Mouse (Mus musculus) CH12.LX (cell line): ENCODE measurements around the gene Kndc1. TPM values are rescaled to one million over a fixed set of nuclear protein-coding genes. Genes with fewer than 3 reads are reported as not detected.
A peak's percentile ranks its signal among the peaks of the same experiment; 100 is the strongest.

Source experiments
- DNase-seq: peaks from one replicate; pipeline ENCODE4 v3.0.0-alpha.2; 2013; ENCODE audit errors: extremely low read depth
- H3K27ac ChIP-seq: 2 replicates; pipeline ENCODE4 v1.5.1; 2012; ENCODE audit warnings: low read depth, mild to moderate bottlenecking, control low read depth, moderate library complexity; ENCODE audit not compliant: insufficient read depth
- H3K27me3 ChIP-seq: replicated peaks from 2 replicates; pipeline ENCODE3; 2012; ENCODE audit warnings: inconsistent platforms
- H3K36me3 ChIP-seq, 2 experiments: replicated peaks in 1 of 2; 2 replicates each; pipeline versions ENCODE3 to v1.6.1; 2012; ENCODE audit warnings: inconsistent platforms in 1 of 2, low read length in 1 of 2, mild to moderate bottlenecking in 1 of 2, mixed read lengths in 1 of 2, moderate library complexity in 1 of 2; ENCODE audit not compliant: control insufficient read depth in 1 of 2, insufficient read depth in 1 of 2
- H3K4me1 ChIP-seq, 2 experiments: 2 replicates each; pipeline ENCODE4 v1.6.1; 2012; ENCODE audit warnings: inconsistent platforms in 1 of 2, moderate library complexity in 1 of 2; ENCODE audit not compliant: insufficient read depth in 2 of 2, control insufficient read depth in 1 of 2
- H3K4me2 ChIP-seq: 2 replicates; pipeline ENCODE4 v1.6.1; 2012; ENCODE audit warnings: low read depth, mild to moderate bottlenecking, control low read depth; ENCODE audit not compliant: poor library complexity, insufficient read depth, severe bottlenecking
- H3K4me3 ChIP-seq, 3 experiments: fragments of 150-350 bp in 1 of 3; sonication (generic) in 1 of 3; replicated peaks in 1 of 3; 2 replicates each; pipeline versions ENCODE3 to v1.5.1; 2011 to 2012; ENCODE audit warnings: low read depth in 2 of 3, low read length in 2 of 3, mild to moderate bottlenecking in 2 of 3, moderate library complexity in 2 of 3, control low read depth in 1 of 3, improper control_type of control experiment in 1 of 3, inconsistent platforms in 1 of 3, mixed read lengths in 1 of 3; ENCODE audit not compliant: poor library complexity in 1 of 3
- H3K79me2 ChIP-seq: replicated peaks from 2 replicates; pipeline ENCODE4 v1.6.1; 2012; ENCODE audit warnings: mild to moderate bottlenecking, moderate library complexity; ENCODE audit not compliant: control insufficient read depth, poor library complexity, insufficient read depth, severe bottlenecking; ENCODE audit errors: extremely low read depth
- H3K9ac ChIP-seq: 2 replicates; pipeline ENCODE4 v1.6.1; 2012; ENCODE audit warnings: low read depth, mild to moderate bottlenecking, control low read depth, moderate library complexity; ENCODE audit not compliant: insufficient read depth
- H3K9me3 ChIP-seq: replicated peaks from 2 replicates; pipeline ENCODE3; 2012; ENCODE audit warnings: low read length, inconsistent platforms, mixed read lengths
- BHLHE40 ChIP-seq: IDR thresholded peaks from 2 replicates; pipeline ENCODE4 v1.6.1; 2011; ENCODE audit warnings: mild to moderate bottlenecking, low read depth, low read length, improper control_type of control experiment
- CHD1 ChIP-seq: IDR thresholded peaks from 2 replicates; pipeline ENCODE4 v1.6.1; 2012; ENCODE audit warnings: low read depth, low read length, improper control_type of control experiment, inconsistent platforms
- EP300 ChIP-seq: IDR thresholded peaks from 2 replicates; pipeline ENCODE4 v1.6.1; 2011; ENCODE audit warnings: low read length, improper control_type of control experiment
- ETS1 ChIP-seq: conservative IDR thresholded peaks from 2 replicates; pipeline ENCODE4 v1.6.1; 2012; ENCODE audit warnings: low read depth, mild to moderate bottlenecking, inconsistent platforms, low read length, improper control_type of control experiment, moderate library complexity
- JUND ChIP-seq: conservative IDR thresholded peaks from 2 replicates; pipeline ENCODE4 v1.6.1; 2011; ENCODE audit warnings: low read depth, low read length, improper control_type of control experiment
- KAT2A ChIP-seq: IDR thresholded peaks from 2 replicates; pipeline ENCODE4 v1.6.1; 2012; ENCODE audit warnings: low read length, improper control_type of control experiment, inconsistent platforms; ENCODE audit not compliant: insufficient replicate concordance
- MAFK ChIP-seq: IDR thresholded peaks from 2 replicates; pipeline ENCODE4 v1.6.1; 2011; ENCODE audit warnings: low read length, improper control_type of control experiment; ENCODE audit not compliant: insufficient replicate concordance
- MEF2A ChIP-seq: IDR thresholded peaks from 2 replicates; pipeline ENCODE4 v1.6.1; 2014; ENCODE audit warnings: low read depth, mild to moderate bottlenecking, inconsistent platforms, low read length, improper control_type of control experiment, borderline replicate concordance
- PAX5 ChIP-seq: IDR thresholded peaks from 2 replicates; pipeline ENCODE4 v1.6.1; 2012; ENCODE audit warnings: low read length, inconsistent platforms, mixed read lengths
- POLR2A ChIP-seq: IDR thresholded peaks from 2 replicates; pipeline ENCODE4 v1.6.1; 2011; ENCODE audit warnings: low read depth, mild to moderate bottlenecking, improper control_type of control experiment, low read length
- POLR2AphosphoS2 ChIP-seq: IDR thresholded peaks from 2 replicates; pipeline ENCODE4 v1.6.1; 2011; ENCODE audit warnings: low read depth, low read length, improper control_type of control experiment
- RAD21 ChIP-seq: IDR thresholded peaks from 2 replicates; pipeline ENCODE4 v1.6.1; 2011; ENCODE audit warnings: low read depth, mild to moderate bottlenecking, low read length, improper control_type of control experiment, moderate library complexity
- RCOR1 ChIP-seq: conservative IDR thresholded peaks from 2 replicates; pipeline ENCODE4 v1.6.1; 2012; ENCODE audit warnings: low read depth, mild to moderate bottlenecking, inconsistent platforms, low read length, improper control_type of control experiment
- SIN3A ChIP-seq: IDR thresholded peaks from 2 replicates; pipeline ENCODE4 v1.6.1; 2012; ENCODE audit warnings: low read length, improper control_type of control experiment, inconsistent platforms
- SMC3 ChIP-seq: IDR thresholded peaks from 2 replicates; pipeline ENCODE4 v1.6.1; 2011; ENCODE audit warnings: low read depth, low read length, improper control_type of control experiment
- TBP ChIP-seq: conservative IDR thresholded peaks from 2 replicates; pipeline ENCODE4 v1.6.1; 2011; ENCODE audit warnings: low read depth, low read length, improper control_type of control experiment
- TCF12 ChIP-seq: IDR thresholded peaks from 2 replicates; pipeline ENCODE4 v1.6.1; 2014; ENCODE audit warnings: low read depth, mild to moderate bottlenecking, inconsistent platforms, low read length, improper control_type of control experiment
- UBTF ChIP-seq: IDR thresholded peaks from 2 replicates; pipeline ENCODE4 v1.6.1; 2012; ENCODE audit warnings: low read depth, mild to moderate bottlenecking, inconsistent platforms, low read length, improper control_type of control experiment, moderate library complexity
- USF1 ChIP-seq: IDR thresholded peaks from 2 replicates; pipeline ENCODE4 v1.6.1; 2014; ENCODE audit warnings: low read depth, mild to moderate bottlenecking, inconsistent platforms, low read length, improper control_type of control experiment
- ZC3H11A ChIP-seq: IDR thresholded peaks from 2 replicates; pipeline ENCODE4 v1.6.1; 2012; ENCODE audit warnings: low read depth, mild to moderate bottlenecking, inconsistent platforms, low read length, improper control_type of control experiment
- ZMIZ1 ChIP-seq: IDR thresholded peaks from 2 replicates; pipeline ENCODE4 v1.6.1; 2012; ENCODE audit warnings: low read depth, mild to moderate bottlenecking, inconsistent platforms, low read length, improper control_type of control experiment
- ZNF384 ChIP-seq: IDR thresholded peaks from 2 replicates; pipeline ENCODE4 v1.6.1; 2012; ENCODE audit warnings: low read depth, low read length, improper control_type of control experiment, inconsistent platforms
- dilution Hi-C: fragments of 300-500 bp; cut with MboI; formaldehyde crosslinking; loops from 2 replicates; pipeline ENCODE4 v1.14.3; 2020; ENCODE audit warnings: low sequenced_read_pairs; ENCODE audit not compliant: extremely low pct_unique_long_range_greater_than_20kb, extremely low pct_ligation_motif_present
- in situ Hi-C: fragments of 300-500 bp; cut with MboI; formaldehyde crosslinking; loops from 3 replicates; pipeline ENCODE4 v1.14.3; 2019; ENCODE audit warnings: low sequenced_read_pairs, low pct_ligation_motif_present, low pct_unique_long_range_greater_than_20kb, mixed read lengths
- polyA plus RNA-seq: library from polyadenylated mRNA; unstranded; fragments of >175 nt; gene quantifications from 2 replicates; pipeline ENCODE4 v1.2.1, GENCODE M21; 2012; ENCODE audit warnings: low read depth; ENCODE audit not compliant: insufficient read length
- total RNA-seq, 2 experiments: library from RNA; depleted of rRNA; stranded (reverse); fragments of 300-350 nt in 1 of 2; fragments of >200 nt in 1 of 2; gene quantifications; 2 replicates each; pipeline ENCODE4 v1.2.3; 2012 to 2014

The Kndc1 gene
- total and polyA plus RNA-seq, 3 experiments: 2.3 to 5.0 (median 4.0) TPM

DNA sequence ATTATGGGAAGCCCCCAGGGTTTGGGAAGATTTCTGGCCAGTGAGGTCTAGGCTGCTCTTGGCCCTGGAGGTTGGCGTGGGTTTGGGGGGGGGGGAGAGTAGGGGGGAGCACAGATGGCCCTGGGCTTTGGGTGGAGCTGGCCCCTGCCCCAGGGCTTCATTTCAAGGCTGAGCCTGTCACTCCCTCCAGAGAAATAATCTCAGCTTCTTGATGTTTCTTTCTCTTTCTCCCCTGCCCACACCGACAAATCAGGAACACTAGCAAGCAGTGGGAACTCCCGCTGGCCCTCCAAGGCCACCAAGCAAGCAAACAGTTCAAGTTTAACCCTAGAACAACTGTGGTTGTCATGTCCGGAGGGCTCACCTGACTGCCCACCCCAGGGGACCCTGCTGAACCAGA, 69.3 kb downstream of the Kndc1 start:
- dilution Hi-C loops: no loop called here
- TF ChIP-seq SMC3: no peak
- no peak for TF ChIP-seq EP300
- no peak for TF ChIP-seq BHLHE40
- TF ChIP-seq ZC3H11A: no peak
- no peak for TF ChIP-seq POLR2AphosphoS2
- no peak for TF ChIP-seq MAFK
- no peak for TF ChIP-seq RCOR1
- no peak for TF ChIP-seq ZNF384
- no peak for TF ChIP-seq RAD21
- TF ChIP-seq USF1: no peak
- TF ChIP-seq CHD1: no peak
- TF ChIP-seq POLR2A: no peak
- no peak for TF ChIP-seq PAX5
- Histone ChIP-seq H3K27me3 (no peaks in the 10 kb centered on the region), H3K79me2 (no peaks in the 10 kb centered on the region), H3K9ac (no peak overlapping the region), H3K4me3 (no peak overlapping the region), H3K4me2 (no peak overlapping the region), H3K9me3 (no peaks in the 10 kb centered on the region), H3K27ac (no peak overlapping the region), H3K36me3 (no peaks in the 10 kb centered on the region), H3K4me1 (peaks cover 41 to 90% of the 10 kb centered on the region in 2 experiments)
- in situ Hi-C loops: no loop called here
- no peak for DNase-seq

DNA sequence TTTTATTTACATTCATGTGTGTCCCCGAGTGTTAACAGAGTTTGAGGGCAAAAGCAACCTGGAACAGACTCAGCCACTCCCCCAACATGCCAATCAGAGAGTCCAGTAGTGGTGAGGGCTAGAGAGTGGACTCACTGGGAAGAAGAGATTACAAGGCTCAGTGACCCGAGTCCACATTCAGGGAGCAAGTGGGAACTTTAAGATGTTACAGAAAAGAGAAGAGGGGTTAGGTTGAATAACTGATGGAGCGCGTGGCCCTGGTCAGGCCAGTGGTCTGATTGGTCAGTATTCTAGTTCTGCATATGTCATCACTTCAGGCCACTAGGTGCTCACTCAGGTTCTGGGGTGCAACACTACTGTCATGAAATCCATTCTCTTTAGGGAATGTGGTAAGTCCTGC, 72.7 kb downstream of the Kndc1 start:
- Histone ChIP-seq H3K27me3 (no peaks in the 10 kb centered on the region), H3K27ac (peak overlapping the region; percentile 94), H3K4me3 (peak overlapping the region in 1 of 3 experiments; percentile 37), H3K4me2 (peak overlapping the region; percentile 3; the same call in 1 of the 2 replicates), H3K36me3 (no peaks in the 10 kb centered on the region), H3K79me2 (no peaks in the 10 kb centered on the region), H3K9ac (peak overlapping the region; percentile 78; the same call in 1 of the 2 replicates), H3K9me3 (no peaks in the 10 kb centered on the region), H3K4me1 (peaks cover 55 to 91% of the 10 kb centered on the region in 2 experiments)
- no peak for DNase-seq
- dilution Hi-C loops: no loop called here
- in situ Hi-C loops: no loop called here
- TF ChIP-seq ZMIZ1: peak; percentile 56; the same call in 1 of the 2 replicates
- TF ChIP-seq CHD1: peak; percentile 64; the same call in 1 of the 2 replicates
- no peak for TF ChIP-seq KAT2A
- 0 out of 2 replicates have a peak, but pooled peaks have one; percentile 14 for TF ChIP-seq POLR2A
- no peak for TF ChIP-seq ZC3H11A
- TF ChIP-seq TBP: no peak
- peak; percentile 34; the same call in 1 of the 2 replicates for TF ChIP-seq SIN3A
- TF ChIP-seq POLR2AphosphoS2: no peak
- peak; percentile 57; the same call in 1 of the 2 replicates for TF ChIP-seq MEF2A
- TF ChIP-seq UBTF: no peak
- peak; percentile 29; the same call in 1 of the 2 replicates for TF ChIP-seq TCF12
- TF ChIP-seq ETS1: 0 out of 2 replicates have a peak, but pooled peaks have one; percentile 9
- no peak for TF ChIP-seq JUND
